Mouse (Mus musculus): ENCODE data around the gene Hyal1.

Gene Hyal1

GRCm38 (mm10) chr9:107594281-107595062, 17.7 kb downstream of the Hyal1 start:
- DNase-seq (ENCODE audit: low spot score in 2 of 2): no peak

GRCm38 (mm10) chr9:107596619-107597569, 20.2 kb downstream of the Hyal1 start:
- no peak for DNase-seq (ENCODE audit: low spot score in 2 of 2)

GRCm38 (mm10) chr9:107598385-107598784, 21.7 kb downstream of the Hyal1 start:
- DNase-seq (ENCODE audit: low spot score in 2 of 2): no peak

- DNase-seq (ENCODE audit: low spot score in 2 of 2): no peak
Measured at GRCm38 (mm10) chr9:107599433-107599832, 22.7 kb downstream of the Hyal1 start.

GRCm38 (mm10) chr9:107599842-107600241, 23.1 kb downstream of the Hyal1 start:
- DNase-seq (ENCODE audit: low spot score in 2 of 2): no peak

- no peak for DNase-seq (ENCODE audit: low spot score in 2 of 2)
Measured at GRCm38 (mm10) chr9:107600745-107601144, 24.0 kb downstream of the Hyal1 start.

- no peak for DNase-seq (ENCODE audit: low spot score in 2 of 2)
Measured at GRCm38 (mm10) chr9:107601275-107601674, 24.5 kb downstream of the Hyal1 start.

- peak; percentile 92 to 93 for DNase-seq (ENCODE audit: low spot score in 2 of 2)
Measured at GRCm38 (mm10) chr9:107602068-107602648, 25.4 kb downstream of the Hyal1 start.

- no peak for DNase-seq (ENCODE audit: low spot score in 2 of 2)
Measured at GRCm38 (mm10) chr9:107603251-107603650, 26.5 kb downstream of the Hyal1 start.

GRCm38 (mm10) chr9:107605041-107605661, 28.4 kb downstream of the Hyal1 start:
- DNase-seq (ENCODE audit: low spot score in 2 of 2): no peak

GRCm38 (mm10) chr9:107606591-107606990, 29.9 kb downstream of the Hyal1 start:
- no peak for DNase-seq (ENCODE audit: low spot score in 2 of 2)

- no peak for DNase-seq (ENCODE audit: low spot score in 2 of 2)
Measured at GRCm38 (mm10) chr9:107607036-107607435, 30.3 kb downstream of the Hyal1 start.

GRCm38 (mm10) chr9:107607653-107608245, 31.0 kb downstream of the Hyal1 start:
- DNase-seq (ENCODE audit: low spot score in 2 of 2): no peak

GRCm38 (mm10) chr9:107608741-107609432, 32.2 kb downstream of the Hyal1 start, which contains the start of gene Sema3b:
TSS of gene Sema3b (minus strand) at chr9:107609229.
- no peak for DNase-seq (ENCODE audit: low spot score in 2 of 2)

GRCm38 (mm10) chr9:107609433-107609830, 32.7 kb downstream of the Hyal1 start:
- DNase-seq (ENCODE audit: low spot score in 2 of 2): no peak

- peak in 1 of 2 experiments; percentile 51 for DNase-seq (ENCODE audit: low spot score in 2 of 2)
Measured at GRCm38 (mm10) chr9:107611456-107612190, 34.9 kb downstream of the Hyal1 start.

GRCm38 (mm10) chr9:107612191-107612944, 35.6 kb downstream of the Hyal1 start:
- DNase-seq (ENCODE audit: low spot score in 2 of 2): peak; percentile 99

- no peak for DNase-seq (ENCODE audit: low spot score in 2 of 2)
Measured at GRCm38 (mm10) chr9:107612945-107613569, 36.3 kb downstream of the Hyal1 start.

GRCm38 (mm10) chr9:107615035-107615434, 38.3 kb downstream of the Hyal1 start:
- DNase-seq (ENCODE audit: low spot score in 2 of 2): no peak
